Mouse (Mus musculus) lung, embryonic 15.5 days (tissue): ENCODE measurements around the gene Polr2l. TPM values are rescaled to one million over a fixed set of nuclear protein-coding genes. Genes with fewer than 3 reads are reported as not detected.
"Not testable (repeated sequence)": the region's sequence is repeated elsewhere in the genome, so short reads cannot be mapped to it uniquely, and the experiment has no call there.

Experiments used
- ATAC-seq: fragments of 200-750 bp; cut with Nextera tagmentation; 2 replicates; pipeline ENCODE4 v1.8.0; 2017; ENCODE audit warnings: moderate number of reproducible peaks, borderline replicate concordance; ENCODE audit not compliant: low FRiP score, low TSS enrichment; ENCODE audit errors: extremely low read depth
- H3K27ac ChIP-seq: fragments of 300-500 bp; sonication (generic); 2 replicates; pipeline ENCODE4 v1.5.1; 2015; ENCODE audit warnings: moderate library complexity, mild to moderate bottlenecking, inconsistent platforms
- H3K27me3 ChIP-seq: fragments of 300-500 bp; sonication (generic); 2 replicates; pipeline ENCODE4 v1.6.1; 2015; ENCODE audit warnings: inconsistent platforms
- H3K36me3 ChIP-seq: fragments of 300-500 bp; sonication (generic); 2 replicates; pipeline ENCODE4 v1.6.1; 2015; ENCODE audit warnings: inconsistent platforms
- H3K4me1 ChIP-seq: fragments of 300-500 bp; sonication (generic); 2 replicates; pipeline ENCODE4 v1.6.1; 2015; ENCODE audit warnings: inconsistent platforms
- H3K4me2 ChIP-seq: fragments of 300-500 bp; sonication (generic); 2 replicates; pipeline ENCODE4 v1.6.1; 2015; ENCODE audit warnings: inconsistent platforms, mild to moderate bottlenecking, moderate library complexity
- H3K4me3 ChIP-seq: fragments of 300-500 bp; sonication (generic); 2 replicates; pipeline ENCODE4 v1.5.1; 2015; ENCODE audit warnings: mild to moderate bottlenecking, inconsistent platforms
- H3K9ac ChIP-seq: fragments of 300-500 bp; sonication (generic); 2 replicates; pipeline ENCODE4 v1.6.1; 2015; ENCODE audit warnings: inconsistent platforms
- H3K9me3 ChIP-seq: fragments of 300-500 bp; sonication (generic); 2 replicates; pipeline ENCODE4 v1.6.1; 2016; ENCODE audit warnings: inconsistent platforms
- WGBS: fragments of 180-500 bp; shearing (Covaris S2); methylation state at CpG from one replicate; pipeline ENCODE4 v1.1.7; 2015; 5-methylcytosine and 5-hydroxymethylcytosine counted together
- polyA plus RNA-seq: library from polyadenylated mRNA; unstranded; fragments of >200 nt; fragmentation: Nextera tagmentation; extraction: Ambion mirVana; gene quantifications from 2 replicates; pipeline ENCODE4 v1.2.1, GENCODE M21; 2015

The Polr2l gene
- polyA plus RNA-seq, 1 experiment from 2014 or later: 66.9 TPM

DNA sequence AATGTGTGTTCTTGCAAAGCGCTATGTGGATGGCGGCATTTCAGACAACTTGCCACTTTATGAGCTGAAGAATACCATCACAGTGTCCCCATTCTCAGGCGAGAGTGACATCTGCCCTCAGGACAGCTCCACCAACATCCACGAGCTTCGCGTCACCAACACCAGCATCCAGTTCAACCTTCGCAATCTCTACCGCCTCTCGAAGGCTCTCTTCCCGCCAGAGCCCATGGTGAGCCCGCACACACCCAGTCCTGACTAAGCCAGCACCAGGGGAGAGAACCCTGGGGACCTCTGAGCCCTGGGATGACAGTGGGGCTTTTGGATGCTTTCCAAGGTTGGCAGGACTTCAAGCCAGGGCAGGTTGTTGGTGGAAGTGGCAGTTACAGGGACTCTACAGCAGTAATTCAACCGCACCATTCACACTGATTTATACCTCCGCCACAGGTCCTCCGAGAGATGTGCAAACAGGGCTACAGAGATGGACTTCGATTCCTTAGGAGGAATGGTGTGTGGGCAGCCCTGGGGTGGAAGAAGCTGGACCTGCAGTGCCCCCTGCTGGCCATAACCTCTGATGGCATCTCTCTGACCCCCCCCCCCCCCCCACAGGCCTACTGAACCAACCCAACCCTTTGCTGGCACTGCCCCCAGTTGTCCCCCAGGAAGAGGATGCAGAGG is 16.8 kb downstream of the Polr2l start:
- Histone ChIP-seq H3K27ac (no peak overlapping the region), H3K4me3 (no peak overlapping the region), H3K27me3 (peaks cover 34% of the 10 kb centered on the region), H3K4me1 (peaks cover 61% of the 10 kb centered on the region), H3K9ac (no peak overlapping the region), H3K36me3 (0 out of 2 replicates have a peak, but pooled peaks cover 3% of the 10 kb centered on the region), H3K4me2 (no peak overlapping the region), H3K9me3 (no peaks in the 10 kb centered on the region)
- ATAC-seq: no peak
- WGBS: 72% methylated on average over 15 of the region's 15 CpGs

DNA sequence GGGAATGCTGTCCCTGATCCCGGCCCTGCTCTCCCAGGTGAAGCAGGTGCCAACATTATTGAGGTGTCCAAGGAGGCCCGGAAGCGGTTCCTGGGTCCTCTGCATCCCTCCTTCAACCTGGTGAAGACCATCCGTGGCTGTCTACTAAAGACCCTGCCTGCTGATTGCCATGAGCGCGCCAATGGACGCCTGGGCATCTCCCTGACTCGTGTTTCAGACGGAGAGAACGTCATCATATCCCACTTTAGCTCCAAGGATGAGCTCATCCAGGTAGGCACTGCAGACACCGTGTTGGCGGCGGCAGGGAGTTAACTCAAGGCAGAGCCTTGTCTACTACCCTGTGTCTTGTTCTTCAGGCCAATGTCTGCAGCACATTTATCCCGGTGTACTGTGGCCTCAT is 17.7 kb downstream of the Polr2l start:
- 0 out of 2 replicates have a peak, but pooled peaks cover 5% of the 10 kb centered on the region for H3K36me3 ChIP-seq
- no peak overlapping the region for H3K27ac ChIP-seq
- 89% methylated on average over 14 of the region's 14 CpGs for WGBS
- no peak overlapping the region for H3K4me3 ChIP-seq
- peaks cover 25% of the 10 kb centered on the region for H3K27me3 ChIP-seq
- H3K4me2 ChIP-seq: no peak overlapping the region
- no peak overlapping the region for H3K9ac ChIP-seq
- no peak for ATAC-seq
- no peaks in the 10 kb centered on the region for H3K9me3 ChIP-seq
- H3K4me1 ChIP-seq: peaks cover 57% of the 10 kb centered on the region

DNA sequence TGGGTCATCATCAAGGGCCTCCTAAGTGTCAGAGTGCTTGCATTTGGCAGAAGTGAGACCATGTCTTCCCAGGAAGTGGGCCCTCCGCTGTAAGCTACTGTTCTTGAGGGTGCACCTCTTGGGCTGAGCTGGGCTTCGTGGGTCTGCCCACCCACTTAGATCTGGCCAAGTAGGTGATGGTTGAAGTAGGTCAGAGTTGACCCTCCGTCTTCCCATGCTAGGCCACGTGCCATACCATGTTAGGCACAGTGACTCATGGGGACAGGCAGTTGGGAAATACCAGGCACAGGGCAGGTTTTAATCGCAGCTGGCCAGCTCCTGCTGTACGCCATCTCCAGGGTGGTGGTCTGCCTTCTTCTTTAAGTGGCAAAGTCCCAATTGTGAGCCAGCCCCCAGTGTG is 18.2 kb downstream of the Polr2l start:
- H3K4me3 ChIP-seq: peak overlapping the region; percentile 68; the same call in 1 of the 2 replicates
- peaks cover 21% of the 10 kb centered on the region for H3K27me3 ChIP-seq
- H3K4me1 ChIP-seq: peaks cover 52% of the 10 kb centered on the region
- peak overlapping the region; percentile 89; the same call in 1 of the 2 replicates for H3K4me2 ChIP-seq
- 81% methylated on average over 6 of the region's 6 CpGs for WGBS
- H3K9ac ChIP-seq: no peak overlapping the region
- H3K27ac ChIP-seq: no peak overlapping the region
- no peaks in the 10 kb centered on the region for H3K9me3 ChIP-seq
- peaks cover 10% of the 10 kb centered on the region for H3K36me3 ChIP-seq
- ATAC-seq: no peak

DNA sequence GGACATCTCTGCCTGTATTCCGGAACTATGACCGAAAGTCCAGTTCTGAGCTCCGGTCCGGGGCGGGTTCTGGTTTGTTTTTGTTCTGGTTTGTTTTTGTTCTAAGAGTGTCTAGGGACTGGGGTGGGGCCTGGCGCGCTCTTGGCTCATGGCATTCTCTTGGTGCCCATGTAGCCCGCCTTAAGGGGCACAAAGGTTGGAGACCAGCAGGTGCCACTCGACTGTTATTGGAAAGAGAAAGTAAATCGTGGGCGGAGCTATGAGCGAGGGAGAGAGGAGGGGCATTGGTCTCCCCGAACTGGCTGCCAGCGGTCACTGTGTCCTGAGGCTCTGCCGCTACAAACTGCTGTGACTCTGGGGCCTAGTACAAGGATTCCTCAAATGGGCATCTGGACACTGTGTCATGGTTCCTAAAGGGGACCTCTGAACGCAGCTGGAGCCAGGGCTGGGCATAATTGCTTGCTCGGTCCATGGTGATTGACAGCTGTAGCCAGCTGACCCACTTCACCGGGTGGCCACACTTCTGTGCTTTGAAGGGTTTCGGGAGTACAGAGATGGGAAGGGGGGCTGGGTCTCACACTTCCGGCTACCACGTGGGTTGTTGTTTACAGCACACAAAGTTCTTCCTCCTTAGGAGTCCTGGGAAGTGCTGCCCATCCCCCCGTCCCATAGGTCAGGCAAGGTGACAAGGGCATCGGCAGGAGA is 19.2 kb downstream of the Polr2l start:
- WGBS: 2% methylated on average over 23 of the region's 23 CpGs
- Histone ChIP-seq H3K4me3 (peak overlapping the region; percentile 68), H3K27ac (peak overlapping the region; percentile 87), H3K27me3 (peaks cover 12% of the 10 kb centered on the region), H3K4me1 (peaks cover 42% of the 10 kb centered on the region), H3K9me3 (no peaks in the 10 kb centered on the region), H3K36me3 (peaks cover 20% of the 10 kb centered on the region), H3K9ac (peak overlapping the region; percentile 60), H3K4me2 (peak overlapping the region; percentile 89)
- peak; percentile 40; the same call in 1 of the 2 replicates for ATAC-seq

DNA sequence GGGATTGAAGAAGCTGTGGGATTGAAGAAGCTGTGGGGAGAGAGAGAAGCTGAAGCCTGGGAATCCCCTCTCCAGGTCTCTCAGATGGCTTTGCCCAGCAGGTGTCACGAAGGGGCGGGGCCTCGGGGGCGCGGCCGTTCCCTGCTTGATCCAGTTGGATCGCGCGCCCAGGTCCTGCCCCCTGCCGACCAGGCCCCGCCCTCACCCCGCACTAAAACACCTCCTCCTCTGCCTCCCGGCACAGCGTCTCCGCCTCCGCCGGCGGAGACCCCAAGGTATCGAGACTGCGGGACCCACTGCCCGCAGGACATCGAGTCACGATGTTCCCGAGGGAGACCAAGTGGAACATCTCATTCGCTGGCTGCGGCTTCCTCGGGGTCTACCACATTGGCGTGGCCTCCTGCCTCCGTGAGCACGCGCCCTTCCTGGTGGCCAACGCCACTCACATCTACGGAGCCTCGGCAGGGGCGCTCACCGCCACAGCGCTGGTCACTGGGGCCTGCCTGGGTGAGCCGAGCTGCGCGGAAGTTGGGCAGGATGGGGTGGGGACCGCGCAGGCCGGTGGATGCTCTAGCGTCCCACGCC is 19.9 kb downstream of the Polr2l start, which contains the start of gene Pnpla2:
Gene Pnpla2, plus strand, starts transcription at position 232 of the 585 bp plus-strand sequence.
- Histone ChIP-seq H3K9ac (peak within 1 kb of the TSS; percentile 60), H3K27me3 (peaks cover 6% of the 10 kb centered on the region), H3K36me3 (peaks cover 27% of the 10 kb centered on the region), H3K4me3 (peak within 1 kb of the TSS; percentile 68), H3K27ac (peak within 1 kb of the TSS; percentile 87), H3K4me1 (peaks cover 35% of the 10 kb centered on the region), H3K9me3 (no peaks in the 10 kb centered on the region), H3K4me2 (peak within 1 kb of the TSS; percentile 89)
- WGBS: under 1% methylated on average over 45 of the region's 45 CpGs
- ATAC-seq: peak; percentile 79

DNA sequence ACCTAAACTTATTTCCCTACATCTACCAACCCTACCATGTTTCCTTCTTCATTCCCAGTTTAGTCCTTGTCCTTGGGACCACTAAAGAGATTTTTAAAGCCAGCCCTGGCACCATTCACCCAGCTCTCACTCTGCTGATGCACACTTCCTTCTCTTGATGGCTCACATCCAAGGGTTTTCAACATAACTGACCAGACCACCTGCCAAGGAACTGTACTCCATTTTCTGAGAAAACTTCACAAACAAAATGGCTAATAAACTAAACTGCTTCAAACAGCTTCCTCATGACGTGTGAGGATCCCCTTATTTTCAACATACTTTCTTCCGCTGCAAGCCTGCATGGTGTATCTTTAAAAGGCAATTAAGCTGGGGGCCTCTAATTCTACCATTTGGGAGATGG is 21.3 kb downstream of the Polr2l start:
- ATAC-seq: no peak
- H3K4me1 ChIP-seq: peaks cover 40% of the 10 kb centered on the region
- no peak overlapping the region for H3K9ac ChIP-seq

DNA sequence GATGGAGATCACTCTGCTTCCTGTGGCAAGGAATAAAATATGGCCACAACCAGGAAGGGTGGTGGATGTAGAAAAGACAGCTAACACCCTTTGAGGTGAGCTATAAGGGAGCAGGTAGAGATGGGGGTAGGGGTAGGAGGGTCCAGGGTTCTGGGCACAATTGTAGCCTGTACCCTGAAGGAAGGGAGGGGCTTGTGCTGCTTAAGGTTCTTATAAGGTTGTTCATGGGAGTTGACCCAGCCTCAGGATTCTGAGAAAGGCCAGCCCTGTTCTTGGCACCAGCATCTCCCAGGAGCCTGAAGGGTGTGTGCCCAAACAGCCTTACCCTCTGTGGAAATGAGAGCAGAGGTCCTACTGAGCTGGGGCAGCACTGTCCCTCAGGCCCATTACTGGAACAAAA is 23.0 kb downstream of the Polr2l start:
- H3K4me1 ChIP-seq: peaks cover 46% of the 10 kb centered on the region
- H3K27ac ChIP-seq: no peak overlapping the region
- H3K9me3 ChIP-seq: no peaks in the 10 kb centered on the region
- H3K36me3 ChIP-seq: peaks cover 40% of the 10 kb centered on the region
- no peak overlapping the region for H3K4me3 ChIP-seq
- H3K9ac ChIP-seq: no peak overlapping the region
- H3K27me3 ChIP-seq: no peaks in the 10 kb centered on the region
- H3K4me2 ChIP-seq: no peak overlapping the region
- no peak for ATAC-seq

More for the DNA sequence above, 21.3 kb downstream of the Polr2l start:
- H3K36me3 ChIP-seq: peaks cover 38% of the 10 kb centered on the region
- no peak overlapping the region for H3K4me3 ChIP-seq
- no peak overlapping the region for H3K27ac ChIP-seq
- H3K27me3 ChIP-seq: no peaks in the 10 kb centered on the region
- WGBS: 61% methylated on average over 2 of the region's 2 CpGs
- H3K9me3 ChIP-seq: no peaks in the 10 kb centered on the region
- H3K4me2 ChIP-seq: no peak overlapping the region

DNA sequence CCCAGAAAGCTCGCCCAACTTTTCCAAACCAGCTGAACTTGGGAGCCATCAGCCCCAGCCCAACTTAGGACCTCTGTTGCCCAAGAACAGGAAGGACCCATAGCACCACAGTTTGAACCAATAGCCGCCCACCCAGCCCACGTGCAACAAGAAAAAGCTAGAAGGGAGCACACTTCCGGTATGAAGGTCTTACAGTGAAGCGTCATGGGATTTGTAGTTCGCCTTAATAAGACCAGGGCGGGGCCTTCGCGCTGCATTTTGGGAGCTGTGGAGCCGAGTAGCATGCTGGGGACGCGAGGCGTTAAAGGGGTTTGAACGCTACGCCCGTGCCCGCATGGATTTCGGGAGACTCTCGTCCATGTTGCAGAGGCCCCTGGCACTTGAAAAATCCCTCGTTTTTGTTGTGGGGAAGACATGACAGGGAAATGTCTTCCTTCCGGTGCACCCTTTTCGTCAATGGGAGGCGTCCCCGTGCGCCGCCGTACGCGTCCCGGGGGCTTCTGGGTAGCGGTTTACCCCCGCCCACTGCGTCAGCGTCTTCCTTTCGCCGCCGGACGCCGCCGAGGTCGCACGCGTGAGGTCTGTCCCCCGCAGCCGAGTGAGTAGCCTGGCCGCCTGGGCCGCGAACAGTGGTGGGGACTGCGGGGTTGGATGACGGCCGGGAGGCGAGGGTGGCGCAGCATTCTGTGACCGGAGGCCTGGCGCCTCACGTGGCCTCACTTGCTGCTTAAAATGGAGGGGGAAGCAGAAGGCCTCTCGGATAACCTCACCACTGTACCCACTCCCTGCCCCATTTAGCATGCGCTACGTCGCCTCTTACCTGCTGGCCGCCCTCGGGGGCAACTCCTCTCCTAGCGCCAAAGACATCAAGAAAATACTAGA is 27.6 kb downstream of the Polr2l start, which contains the start of gene Rplp2:
Gene Rplp2, plus strand, starts transcription at position 261 of the 882 bp plus-strand sequence.
- Histone ChIP-seq H3K9ac (peak within 1 kb of the TSS; percentile 79), H3K27me3 (no peaks in the 10 kb centered on the region), H3K4me1 (peaks cover 41% of the 10 kb centered on the region), H3K36me3 (peaks cover 40% of the 10 kb centered on the region), H3K9me3 (no peaks in the 10 kb centered on the region), H3K27ac (peak within 1 kb of the TSS; percentile 85), H3K4me3 (peak within 1 kb of the TSS; percentile 66), H3K4me2 (peak within 1 kb of the TSS; percentile 55)
- peak; percentile 89 for ATAC-seq
- WGBS: under 1% methylated on average over 63 of the region's 63 CpGs

DNA sequence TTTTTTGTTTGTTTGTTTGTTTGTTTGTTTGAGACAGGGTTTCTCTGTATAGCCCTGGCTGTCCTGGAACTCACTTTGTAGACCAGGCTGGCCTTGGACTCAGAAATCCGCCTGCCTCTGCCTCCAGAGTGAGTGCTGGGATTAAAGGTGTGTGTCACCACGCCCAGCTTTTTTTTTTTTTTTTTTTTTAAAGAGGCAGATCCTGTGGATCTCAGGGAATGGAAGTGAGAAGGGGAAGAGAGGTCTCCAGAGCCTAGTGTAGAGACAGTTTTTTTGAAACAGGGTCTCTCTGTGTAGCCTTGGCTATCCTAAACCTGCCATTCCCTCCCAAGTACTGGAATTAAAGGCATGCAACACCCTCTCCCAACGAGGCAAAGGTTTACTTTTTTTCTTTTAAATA is 28.6 kb downstream of the Polr2l start:
- Histone ChIP-seq H3K4me1 (peaks cover 48% of the 10 kb centered on the region), H3K36me3 (peaks cover 30% of the 10 kb centered on the region), H3K4me2 (peak overlapping the region; percentile 55; the same call in 1 of the 2 replicates)
- H3K9me3 ChIP-seq, H3K27ac ChIP-seq, H3K9ac ChIP-seq, H3K4me3 ChIP-seq, H3K27me3 ChIP-seq, ATAC-seq: not testable (repeated sequence)
- 74% methylated on average over 3 of the region's 3 CpGs for WGBS

DNA sequence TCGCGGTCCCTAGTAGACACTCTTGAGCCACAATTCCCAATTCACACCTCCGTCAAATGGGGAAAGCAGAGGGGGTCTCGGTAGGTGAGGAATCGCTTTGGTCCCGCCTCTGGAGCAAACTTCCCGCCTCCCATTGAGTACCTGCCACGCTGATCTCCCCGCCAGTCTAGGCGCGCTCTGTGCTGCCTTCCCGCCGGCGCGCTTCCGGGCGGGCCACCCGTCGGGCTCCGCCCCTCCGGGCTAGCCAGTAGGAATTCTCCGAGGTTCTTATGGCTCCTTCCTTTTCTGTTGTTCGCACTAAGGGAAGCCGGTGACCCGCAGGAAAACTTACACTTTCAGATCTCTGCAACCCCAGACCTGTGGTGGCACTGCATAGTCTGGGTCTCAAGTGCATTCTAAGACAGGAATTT is 31.1 kb downstream of the Polr2l start, which contains the start of gene Pidd1:
Gene Pidd1, minus strand, starts transcription at position 198 of the 410 bp plus-strand sequence.
- peak within 1 kb of the TSS; percentile 79 for H3K27ac ChIP-seq
- peak within 1 kb of the TSS; percentile 95 for H3K4me2 ChIP-seq
- H3K27me3 ChIP-seq: no peaks in the 10 kb centered on the region
- no peaks in the 10 kb centered on the region for H3K9me3 ChIP-seq
- 0% methylated on average over 25 of the region's 25 CpGs for WGBS
- ATAC-seq: peak; percentile 48; the same call in 1 of the 2 replicates
- H3K9ac ChIP-seq: peak within 1 kb of the TSS; percentile 68
- H3K36me3 ChIP-seq: peaks cover 17% of the 10 kb centered on the region
- peak within 1 kb of the TSS; percentile 51 for H3K4me3 ChIP-seq
- H3K4me1 ChIP-seq: peaks cover 48% of the 10 kb centered on the region
